Mouse (Mus musculus) hindbrain, embryonic 14.5 days (tissue): Measurements from ENCODE around the gene Gm10477. TPM values are rescaled to one million over a fixed set of nuclear protein-coding genes. Genes with fewer than 3 reads are reported as not detected.
A peak's percentile ranks its signal among the peaks of the same experiment; 100 is the strongest.
"Not testable (repeated sequence)": the region's sequence is repeated elsewhere in the genome, so short reads cannot be mapped to it uniquely, and the experiment has no call there.

Experiments used
- ATAC-seq: fragments of 200-750 bp; cut with Nextera tagmentation; 2 replicates; pipeline ENCODE4 v1.8.0; 2017; ENCODE audit warnings: moderate number of reproducible peaks, mild to moderate bottlenecking, moderate TSS enrichment, moderate library complexity; ENCODE audit not compliant: low FRiP score
- DNase-seq: peaks from one replicate; pipeline ENCODE4 v3.0.0-alpha.2; 2015; ENCODE audit warnings: low spot score
- H3K27ac ChIP-seq: fragments of 300-500 bp; sonication (generic); 2 replicates; pipeline ENCODE4 v1.5.1; 2014; ENCODE audit warnings: mild to moderate bottlenecking, moderate library complexity
- H3K27me3 ChIP-seq: fragments of 300-500 bp; sonication (generic); 2 replicates; pipeline ENCODE4 v1.6.1; 2014; ENCODE audit warnings: mild to moderate bottlenecking, low read length, mixed read lengths; ENCODE audit not compliant: control insufficient read depth, insufficient read depth
- H3K36me3 ChIP-seq: fragments of 300-500 bp; sonication (generic); replicated peaks from 2 replicates; pipeline ENCODE4 v1.6.1; 2014; ENCODE audit not compliant: control insufficient read depth, insufficient read depth
- H3K4me1 ChIP-seq: fragments of 300-500 bp; sonication (generic); replicated peaks from 2 replicates; pipeline ENCODE4 v1.6.1; 2014; ENCODE audit warnings: antibody characterized with exemption, low read length, mixed read lengths; ENCODE audit not compliant: control insufficient read depth, insufficient read depth
- H3K4me2 ChIP-seq: fragments of 300-500 bp; sonication (generic); replicated peaks from 2 replicates; pipeline ENCODE4 v1.6.1; 2014; ENCODE audit warnings: mild to moderate bottlenecking, moderate library complexity
- H3K4me3 ChIP-seq: fragments of 300-500 bp; sonication (generic); replicated peaks from 2 replicates; pipeline ENCODE4 v1.5.1; 2014; ENCODE audit warnings: mild to moderate bottlenecking, low read length
- H3K9ac ChIP-seq: fragments of 300-500 bp; sonication (generic); 2 replicates; pipeline ENCODE4 v1.6.1; 2014
- H3K9me3 ChIP-seq: fragments of 300-500 bp; sonication (generic); 2 replicates; pipeline ENCODE4 v1.6.1; 2016; ENCODE audit warnings: low read length; ENCODE audit not compliant: control insufficient read depth
- WGBS: fragments of 180-500 bp; shearing (Covaris S2); extraction: QIAGEN DNeasy Blood & Tissue Kit; methylation state at CpG from one replicate; pipeline ENCODE4 v1.1.7; 2014; 5-methylcytosine and 5-hydroxymethylcytosine counted together
- polyA plus RNA-seq: library from polyadenylated mRNA; unstranded; fragments of >200 nt; fragmentation: Nextera tagmentation; extraction: Ambion mirVana; gene quantifications from 2 replicates; pipeline ENCODE4 v1.2.1, GENCODE M21; 2014

Gm10477 gene
- not detected in 2 replicates for polyA plus RNA-seq

DNA sequence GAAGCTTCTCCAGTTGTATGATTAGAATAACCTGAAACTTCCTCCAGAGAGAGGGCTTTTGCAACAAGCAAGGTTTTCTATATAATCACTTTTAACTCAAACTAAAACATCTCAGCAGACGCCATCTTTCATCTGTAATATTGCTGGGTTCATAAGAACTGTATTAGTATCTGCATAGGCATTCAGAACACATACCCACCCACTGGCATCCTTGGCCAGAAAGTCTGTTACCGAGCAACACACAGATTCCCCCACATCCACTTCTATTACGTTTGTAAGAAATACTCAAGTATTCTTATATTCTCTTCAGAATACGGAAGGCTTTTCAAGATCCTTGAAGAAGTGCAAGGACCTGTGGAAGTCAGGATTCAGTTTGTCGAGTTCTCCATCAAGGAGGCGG lies at the start of gene Gm10477:
TSS of gene Gm10477 (plus strand) at position 301 of the 400 bp plus-strand sequence.
- H3K4me2 ChIP-seq: not testable (repeated sequence)

DNA sequence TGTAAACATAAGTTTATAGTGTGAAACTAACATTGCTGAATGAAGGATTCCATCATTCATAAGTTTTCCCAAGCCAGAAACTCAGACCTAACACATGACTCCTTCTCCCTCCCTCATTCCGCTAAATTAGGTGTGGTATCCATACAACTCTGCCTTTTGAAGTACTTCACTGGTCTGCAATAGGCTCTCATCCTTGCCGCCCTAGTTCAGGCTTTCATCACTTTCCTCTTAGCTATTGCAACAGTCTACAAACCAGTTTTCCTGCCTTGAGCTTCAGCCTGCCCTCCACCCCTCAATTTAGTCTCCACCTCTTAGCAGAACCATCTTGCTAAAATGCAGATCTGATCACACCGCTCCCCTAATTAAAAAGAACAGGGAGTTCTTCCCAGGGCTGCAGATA lies 47.0 kb upstream of the Gm10477 start:
- WGBS: 92% methylated on average over 3 of the region's 3 CpGs
- no peaks in the 10 kb centered on the region for H3K9me3 ChIP-seq
- H3K4me2 ChIP-seq: no peak overlapping the region
- H3K4me3 ChIP-seq: no peak overlapping the region
- no peaks in the 10 kb centered on the region for H3K27me3 ChIP-seq
- no peak overlapping the region for H3K27ac ChIP-seq
- H3K4me1 ChIP-seq: no peaks in the 10 kb centered on the region
- DNase-seq (no peak), ATAC-seq (no peak)
- H3K36me3 ChIP-seq: no peaks in the 10 kb centered on the region
- H3K9ac ChIP-seq: no peak overlapping the region

More for the DNA sequence above, at the start of gene Gm10477:
- ATAC-seq, H3K27me3 ChIP-seq, H3K4me1 ChIP-seq, H3K27ac ChIP-seq, DNase-seq, H3K9ac ChIP-seq, H3K9me3 ChIP-seq, H3K4me3 ChIP-seq, H3K36me3 ChIP-seq: not testable (repeated sequence)
- 87% methylated on average over 6 of the region's 6 CpGs for WGBS

DNA sequence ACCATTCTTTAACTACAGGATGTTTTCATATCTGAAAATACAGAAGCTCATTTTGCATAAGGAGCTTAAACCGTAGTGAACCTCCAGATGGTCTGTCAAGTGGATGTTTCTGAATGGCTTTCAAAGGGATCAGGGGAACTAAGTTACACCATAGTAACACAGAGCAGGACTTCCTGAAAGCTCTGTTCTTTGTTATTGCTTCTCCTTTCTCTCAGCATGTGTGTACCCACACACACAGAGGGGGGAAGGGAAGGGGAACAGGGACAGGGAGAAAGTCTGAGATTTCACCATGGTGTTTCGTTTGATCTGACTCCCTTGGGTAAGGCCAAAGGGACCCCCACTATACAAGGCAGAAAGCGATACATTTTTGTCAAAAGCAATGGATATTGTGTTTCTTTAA lies 42.6 kb upstream of the Gm10477 start:
- no peaks in the 10 kb centered on the region for H3K27me3 ChIP-seq
- H3K27ac ChIP-seq: no peak overlapping the region
- no peaks in the 10 kb centered on the region for H3K4me1 ChIP-seq
- no peaks in the 10 kb centered on the region for H3K9me3 ChIP-seq
- no peak overlapping the region for H3K9ac ChIP-seq
- H3K36me3 ChIP-seq: no peaks in the 10 kb centered on the region; the same call in 1 of the 2 replicates
- ATAC-seq (no peak), DNase-seq (no peak)
- WGBS: 72% methylated on average over 3 of the region's 3 CpGs
- H3K4me2 ChIP-seq: no peak overlapping the region
- no peak overlapping the region for H3K4me3 ChIP-seq

DNA sequence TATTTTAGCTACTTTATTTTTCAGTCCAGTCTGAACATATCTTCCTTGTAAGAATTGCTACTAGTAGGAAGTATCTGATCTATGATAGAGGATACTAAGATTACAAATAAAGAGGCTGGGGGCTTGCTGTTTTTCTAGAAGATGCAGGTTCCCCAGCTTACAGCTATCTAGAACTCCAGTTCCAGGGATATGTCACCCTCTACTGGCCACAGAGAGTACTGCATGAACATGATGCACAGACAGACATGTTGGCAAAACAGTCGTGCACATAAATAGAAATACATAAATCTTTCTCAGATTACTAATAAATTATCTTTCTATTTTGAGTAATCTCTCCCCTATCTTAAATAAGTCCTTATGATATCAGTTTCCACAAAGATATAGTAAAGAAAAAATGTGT lies 34.8 kb upstream of the Gm10477 start:
- 22% methylated on average over 1 of the region's 1 CpGs for WGBS
- Histone ChIP-seq H3K4me2 (no peak overlapping the region), H3K27ac (no peak overlapping the region), H3K4me3 (no peak overlapping the region), H3K4me1 (no peaks in the 10 kb centered on the region), H3K27me3 (no peaks in the 10 kb centered on the region), H3K9ac (no peak overlapping the region), H3K9me3 (no peaks in the 10 kb centered on the region), H3K36me3 (no peaks in the 10 kb centered on the region; the same call in 1 of the 2 replicates)
- DNase-seq (peak; percentile 80), ATAC-seq (no peak)

DNA sequence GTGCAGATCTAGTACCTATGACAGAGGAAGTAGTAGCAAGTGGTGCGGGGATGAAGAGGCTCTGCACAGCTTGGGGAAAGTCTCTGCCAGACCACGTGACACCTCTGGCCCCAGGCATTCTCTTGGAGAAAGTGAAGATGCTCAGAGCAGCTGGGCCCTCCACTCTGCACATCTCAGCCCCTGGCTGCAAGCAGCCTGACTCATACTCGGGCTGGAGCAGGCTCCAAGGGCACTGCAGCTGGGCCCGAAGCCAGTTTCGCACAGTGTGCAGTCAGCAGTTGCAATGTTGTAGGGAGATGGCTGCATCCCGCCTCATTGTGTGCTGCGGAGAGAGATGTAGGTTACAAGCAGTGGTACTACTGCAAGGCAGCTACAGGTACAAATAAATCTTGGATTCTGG lies 27.3 kb upstream of the Gm10477 start:
- Histone ChIP-seq H3K27me3 (no peaks in the 10 kb centered on the region), H3K4me1 (no peaks in the 10 kb centered on the region), H3K4me3 (no peak overlapping the region), H3K9me3 (no peaks in the 10 kb centered on the region), H3K27ac (no peak overlapping the region), H3K4me2 (no peak overlapping the region), H3K36me3 (peaks cover 2% of the 10 kb centered on the region), H3K9ac (no peak overlapping the region)
- DNase-seq (no peak), ATAC-seq (no peak)
- 80% methylated on average over 7 of the region's 7 CpGs for WGBS

DNA sequence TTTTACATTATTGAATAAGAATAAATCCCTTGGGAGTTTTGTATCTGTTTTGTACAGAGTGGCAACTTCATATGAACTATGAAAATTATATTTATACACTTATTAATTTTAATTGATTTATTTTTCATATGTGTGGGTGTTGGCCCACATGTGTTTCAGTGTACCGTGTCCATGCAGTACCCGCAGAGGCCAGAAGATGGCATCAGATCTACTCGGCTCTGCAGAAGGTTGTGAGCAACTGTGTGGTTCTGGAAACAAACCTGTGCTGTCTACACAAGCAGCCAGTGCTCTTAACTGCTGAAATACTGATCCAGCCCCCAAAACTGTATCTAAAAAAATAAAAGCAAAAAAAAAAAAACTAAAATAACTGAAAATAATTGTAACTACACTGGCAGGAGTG lies 6.7 kb downstream of the Gm10477 start:
- Histone ChIP-seq H3K9ac (no peak overlapping the region), H3K4me2 (no peak overlapping the region), H3K27me3 (no peaks in the 10 kb centered on the region), H3K36me3 (no peaks in the 10 kb centered on the region), H3K27ac (no peak overlapping the region), H3K4me3 (no peak overlapping the region), H3K9me3 (no peaks in the 10 kb centered on the region), H3K4me1 (no peaks in the 10 kb centered on the region)
- DNase-seq (peak; percentile 54), ATAC-seq (no peak; the same call in 1 of the 2 replicates)
- 9% methylated on average over 3 of the region's 3 CpGs for WGBS

DNA sequence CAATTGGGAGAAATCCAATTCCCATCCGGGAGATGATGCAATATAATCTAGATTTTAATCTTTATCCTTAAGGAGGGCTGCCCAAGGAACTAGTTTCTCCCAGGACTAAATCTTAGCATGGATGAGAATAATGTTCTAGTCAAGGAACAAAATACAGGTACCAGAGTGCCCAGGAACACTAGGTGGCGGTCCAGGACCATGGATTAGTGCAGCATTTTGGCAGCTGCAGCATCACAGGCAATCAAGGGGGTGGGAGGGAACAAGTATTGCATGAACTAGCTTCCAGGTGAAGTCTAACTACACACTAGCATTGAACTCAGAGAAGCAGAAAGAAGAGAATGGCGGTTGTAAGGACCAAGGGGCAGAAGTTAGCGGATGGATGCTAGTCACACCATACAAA lies 12.6 kb downstream of the Gm10477 start:
- H3K27ac ChIP-seq: no peak overlapping the region
- ATAC-seq: no peak
- no peaks in the 10 kb centered on the region for H3K36me3 ChIP-seq
- H3K9ac ChIP-seq: no peak overlapping the region
- no peaks in the 10 kb centered on the region for H3K4me1 ChIP-seq
- no peak overlapping the region for H3K4me2 ChIP-seq
- no peaks in the 10 kb centered on the region for H3K9me3 ChIP-seq
- H3K4me3 ChIP-seq: no peak overlapping the region
- no peaks in the 10 kb centered on the region for H3K27me3 ChIP-seq
- 48% methylated on average over 4 of the region's 4 CpGs for WGBS
- peak; percentile 60 for DNase-seq

DNA sequence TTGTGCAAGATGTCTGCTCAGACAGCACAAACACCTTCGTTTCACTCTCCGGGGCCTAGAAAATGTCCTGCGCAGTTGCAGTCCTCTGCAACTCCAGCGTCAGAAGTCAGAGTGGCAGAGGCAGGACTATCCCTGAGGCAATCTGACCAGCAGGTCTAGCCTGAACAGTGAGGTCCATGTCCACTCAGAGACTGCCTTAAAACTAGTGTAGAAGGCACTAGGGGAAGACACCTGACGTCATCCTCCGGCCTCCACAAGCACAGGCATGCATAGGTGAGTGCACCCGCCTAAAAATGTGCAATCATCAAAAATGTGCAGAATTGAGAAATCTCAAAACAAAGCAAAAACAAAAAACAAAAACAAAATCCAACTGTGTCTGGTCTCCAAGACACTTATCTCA lies 25.0 kb downstream of the Gm10477 start, which contains the start of gene Gm648:
TSS of gene Gm648 (minus strand) at position 101 of the 400 bp plus-strand sequence.
- Histone ChIP-seq H3K9ac (no peak within 1 kb of the TSS), H3K4me1 (no peaks in the 10 kb centered on the region), H3K9me3 (no peaks in the 10 kb centered on the region), H3K27ac (no peak within 1 kb of the TSS), H3K4me3 (no peak within 1 kb of the TSS), H3K4me2 (no peak within 1 kb of the TSS), H3K36me3 (no peaks in the 10 kb centered on the region), H3K27me3 (no peaks in the 10 kb centered on the region)
- 88% methylated on average over 7 of the region's 7 CpGs for WGBS
- DNase-seq (no peak), ATAC-seq (no peak)

DNA sequence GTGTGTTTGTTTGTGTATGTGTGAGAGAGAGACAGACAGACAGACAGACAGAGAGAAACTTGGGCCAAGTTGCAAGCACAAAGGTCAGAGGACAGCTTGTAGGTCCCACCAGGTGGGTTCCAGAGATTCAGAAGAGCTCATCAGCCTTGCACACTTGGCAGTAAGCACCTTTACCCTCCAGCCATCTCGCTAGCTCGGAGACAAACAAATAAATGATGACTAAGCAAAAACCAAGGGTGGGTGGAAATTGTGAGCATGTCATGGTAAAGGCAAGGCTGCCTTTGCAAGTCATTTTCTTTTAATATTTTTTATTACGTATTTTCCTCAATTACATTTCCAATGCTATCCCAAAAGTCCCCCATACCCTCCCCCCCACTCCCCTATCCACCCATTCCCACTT lies 29.0 kb downstream of the Gm10477 start:
- WGBS: 83% methylated on average over 3 of the region's 3 CpGs
- H3K4me2 ChIP-seq: no peak overlapping the region
- DNase-seq (no peak), ATAC-seq (no peak)
- no peaks in the 10 kb centered on the region for H3K4me1 ChIP-seq
- H3K27me3 ChIP-seq: no peaks in the 10 kb centered on the region
- H3K27ac ChIP-seq: no peak overlapping the region
- H3K36me3 ChIP-seq: no peaks in the 10 kb centered on the region
- H3K9ac ChIP-seq: no peak overlapping the region
- H3K9me3 ChIP-seq: no peaks in the 10 kb centered on the region
- H3K4me3 ChIP-seq: no peak overlapping the region

DNA sequence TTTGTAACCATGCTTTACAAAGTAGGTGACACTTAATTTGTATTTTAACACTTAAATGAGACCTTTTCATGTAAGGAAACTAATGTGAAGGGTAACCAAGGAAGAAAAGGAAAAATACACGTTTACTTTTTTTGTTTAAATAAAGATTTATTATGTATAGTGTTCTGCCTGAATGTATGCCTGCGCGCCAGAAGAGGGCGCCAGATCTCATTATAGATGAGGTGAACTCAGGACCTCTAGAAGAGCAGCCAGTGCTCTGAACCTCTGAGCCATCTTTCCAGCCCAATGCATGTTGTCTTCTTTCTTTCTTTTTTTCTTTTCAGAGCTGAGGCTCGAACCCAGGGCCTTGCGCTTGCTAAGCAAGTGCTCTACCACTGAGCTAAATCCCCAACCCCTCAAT lies 47.9 kb downstream of the Gm10477 start:
- Histone ChIP-seq H3K4me3 (no peak overlapping the region), H3K36me3 (no peaks in the 10 kb centered on the region), H3K27me3 (no peaks in the 10 kb centered on the region), H3K9ac (no peak overlapping the region), H3K27ac (no peak overlapping the region), H3K4me2 (no peak overlapping the region), H3K4me1 (no peaks in the 10 kb centered on the region), H3K9me3 (no peaks in the 10 kb centered on the region)
- ATAC-seq (no peak), DNase-seq (no peak)
- 22% methylated on average over 6 of the region's 6 CpGs for WGBS
